Mouse (Mus musculus): Measurements from ENCODE around the gene Pde3a. TPM values are rescaled to one million over a fixed set of nuclear protein-coding genes. Genes with fewer than 3 reads are reported as not detected.
A peak's percentile ranks its signal among the peaks of the same experiment; 100 is the strongest.

The Pde3a gene
- total and polyA plus RNA-seq, 2 experiments from 2014 or later = 1.2 to 4.9 TPM

DNA sequence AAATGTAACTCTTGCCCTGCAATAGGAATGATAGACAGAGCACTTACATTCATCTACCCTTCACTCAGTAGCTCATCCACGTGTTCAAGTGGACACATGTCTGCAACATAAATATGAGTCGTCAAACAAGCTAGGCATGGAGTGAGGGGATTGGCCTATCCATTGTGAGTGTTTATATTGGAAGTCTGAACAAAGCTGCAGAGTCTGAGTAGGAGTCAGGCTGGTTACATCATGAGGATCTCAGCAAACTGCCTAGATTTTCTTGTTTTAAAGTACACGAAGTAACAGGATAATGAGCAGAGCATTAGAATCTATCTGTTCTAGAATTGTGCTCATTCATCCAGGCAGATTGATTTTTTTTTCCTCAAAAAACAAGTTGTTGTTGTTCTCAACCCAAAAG is 252.1 kb downstream of the Pde3a start:
- Histone ChIP-seq H3K27ac (ENCODE audit: low read depth, low read length) (no peak overlapping the region), H3K4me1 (ENCODE audit: insufficient read depth) (no peaks in the 10 kb centered on the region), H3K9ac (no peak overlapping the region), H3K4me3 (ENCODE audit: low read depth, low read length) (no peak overlapping the region), H3K36me3 (ENCODE audit: insufficient read depth) (no peaks in the 10 kb centered on the region), H3K9me3 (ENCODE audit: low read length) (no peaks in the 10 kb centered on the region), H3K4me2 (ENCODE audit: low read depth) (no peak overlapping the region), H3K27me3 (ENCODE audit: insufficient read depth, low read length) (no peaks in the 10 kb centered on the region)
- no peak for TF ChIP-seq CTCF (IDR thresholded peaks at IDR 0.05; ENCODE audit: low read depth)
- no peak for ATAC-seq
- WGBS = 75% methylated on average over 3 of the region's 3 CpGs
- no peak for DNase-seq

DNA sequence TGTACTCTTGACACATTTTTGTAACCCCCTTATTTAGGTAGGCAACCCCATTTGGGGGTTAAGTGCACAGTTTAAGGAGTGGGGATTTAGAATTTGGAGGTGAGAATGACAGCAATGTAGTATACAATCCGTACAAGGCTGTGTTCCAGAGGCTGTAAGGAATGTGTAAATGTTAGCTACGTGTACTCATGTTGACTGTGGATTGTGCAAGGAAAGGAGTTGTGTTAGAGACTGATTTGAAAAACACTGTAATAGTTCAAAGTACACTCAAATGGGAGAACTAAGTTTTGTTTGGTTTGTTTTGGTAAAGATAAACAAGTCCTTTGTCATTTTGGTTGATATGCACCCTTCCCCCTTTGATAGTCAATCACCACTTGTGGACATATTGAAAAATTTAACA is 273.5 kb downstream of the Pde3a start:
- Histone ChIP-seq H3K9ac (no peak overlapping the region), H3K4me3 (ENCODE audit: low read depth, low read length) (no peak overlapping the region), H3K36me3 (ENCODE audit: insufficient read depth) (no peaks in the 10 kb centered on the region), H3K9me3 (ENCODE audit: low read length) (no peaks in the 10 kb centered on the region), H3K27ac (ENCODE audit: low read depth, low read length) (no peak overlapping the region), H3K4me1 (ENCODE audit: insufficient read depth) (no peaks in the 10 kb centered on the region), H3K4me2 (ENCODE audit: low read depth) (no peak overlapping the region), H3K27me3 (ENCODE audit: insufficient read depth, low read length) (no peaks in the 10 kb centered on the region)
- DNase-seq = no peak
- ATAC-seq = no peak
- TF ChIP-seq CTCF (IDR thresholded peaks at IDR 0.05; ENCODE audit: low read depth) = no peak
- WGBS = 90% methylated on average over 2 of the region's 2 CpGs

DNA sequence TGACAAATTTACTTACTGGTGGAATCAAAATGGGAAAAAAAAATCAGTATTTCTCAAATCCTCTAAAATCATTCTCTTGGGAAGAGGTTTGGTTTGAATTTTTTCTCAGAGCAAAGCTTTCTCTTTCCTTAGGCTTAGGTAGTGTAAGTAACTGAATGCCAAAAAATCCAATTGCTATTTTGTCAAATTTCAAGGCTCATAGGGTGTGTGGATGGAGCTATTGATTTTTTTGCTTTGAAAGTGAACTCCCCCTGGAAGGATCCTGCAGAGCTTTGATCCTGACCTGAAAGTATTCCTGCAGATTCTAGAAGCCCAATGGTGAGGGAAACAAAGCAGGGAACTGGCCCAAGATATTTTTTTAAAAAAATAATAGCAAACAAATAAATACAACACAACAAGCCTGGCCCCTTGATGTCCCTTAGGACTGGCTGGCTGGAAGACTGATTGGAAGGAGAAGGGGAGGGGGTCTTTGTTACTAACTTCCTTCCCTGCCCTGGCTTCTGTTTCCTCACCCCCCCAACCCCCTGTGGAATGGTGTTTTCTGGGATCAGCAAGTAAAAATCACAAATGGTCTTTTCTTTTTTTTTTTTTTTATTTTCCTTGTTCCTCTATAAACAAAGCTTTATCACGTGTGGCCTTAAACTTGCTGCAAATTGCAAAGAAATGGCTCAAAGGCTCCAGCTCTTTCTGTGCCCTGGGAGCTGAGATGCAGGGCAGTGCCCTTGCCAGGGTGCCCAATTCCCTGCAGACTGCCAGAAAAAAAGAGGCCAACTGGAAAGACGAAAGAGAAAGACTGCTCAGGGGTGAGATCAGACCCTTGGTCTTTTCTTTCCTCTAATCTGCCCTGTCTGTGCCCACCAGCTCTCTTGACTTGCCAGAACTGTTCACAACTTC is 274.9 kb downstream of the Pde3a start, which contains the start of gene Slco1c1:
Slco1c1 (plus strand) TSS at position 622 of the 894 bp plus-strand sequence.
- Histone ChIP-seq H3K27me3 (ENCODE audit: insufficient read depth, low read length) (no peaks in the 10 kb centered on the region), H3K9me3 (ENCODE audit: low read length) (no peaks in the 10 kb centered on the region), H3K4me2 (ENCODE audit: low read depth) (peak within 1 kb of the TSS; percentile 5; the same call in 1 of the 2 replicates), H3K27ac (ENCODE audit: low read depth, low read length) (0 out of 2 replicates have a peak within 1 kb of the TSS, but pooled peaks have one; percentile 11), H3K9ac (no peak within 1 kb of the TSS), H3K4me3 (ENCODE audit: low read depth, low read length) (no peak within 1 kb of the TSS), H3K4me1 (ENCODE audit: insufficient read depth) (no peaks in the 10 kb centered on the region), H3K36me3 (ENCODE audit: insufficient read depth) (no peaks in the 10 kb centered on the region)
- no peak for DNase-seq
- 38% methylated on average over 2 of the region's 2 CpGs for WGBS
- ATAC-seq = peak; percentile 58
- TF ChIP-seq CTCF (IDR thresholded peaks at IDR 0.05; ENCODE audit: low read depth) = no peak

DNA sequence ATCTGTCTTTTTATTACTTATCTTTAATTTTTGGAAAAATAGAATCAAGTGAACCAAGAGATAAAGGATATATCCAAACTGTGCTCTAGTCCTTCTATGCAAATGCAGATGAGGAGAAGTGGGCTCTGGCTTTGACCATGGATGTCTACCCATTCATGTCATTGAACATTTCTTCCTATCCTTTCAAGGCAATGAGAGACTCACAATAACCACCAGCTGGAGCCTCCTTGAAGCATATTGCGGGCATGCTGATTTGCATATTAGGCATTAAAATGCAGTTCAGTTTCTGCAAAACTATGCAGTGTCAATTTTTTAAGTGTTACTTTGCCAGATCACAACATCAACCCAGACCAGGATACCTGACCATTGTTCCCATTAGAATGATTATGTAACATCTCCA is 276.7 kb downstream of the Pde3a start:
- Histone ChIP-seq H3K9me3 (ENCODE audit: low read length) (no peaks in the 10 kb centered on the region), H3K4me1 (ENCODE audit: insufficient read depth) (no peaks in the 10 kb centered on the region), H3K36me3 (ENCODE audit: insufficient read depth) (no peaks in the 10 kb centered on the region), H3K4me3 (ENCODE audit: low read depth, low read length) (no peak overlapping the region), H3K4me2 (ENCODE audit: low read depth) (peak overlapping the region; percentile 10; the same call in 1 of the 2 replicates), H3K27me3 (ENCODE audit: insufficient read depth, low read length) (no peaks in the 10 kb centered on the region), H3K9ac (no peak overlapping the region), H3K27ac (ENCODE audit: low read depth, low read length) (no peak overlapping the region)
- peak; percentile 47 for DNase-seq
- TF ChIP-seq CTCF (IDR thresholded peaks at IDR 0.05; ENCODE audit: low read depth) = no peak
- no peak for ATAC-seq
- 24% methylated on average over 1 of the region's 1 CpGs for WGBS

DNA sequence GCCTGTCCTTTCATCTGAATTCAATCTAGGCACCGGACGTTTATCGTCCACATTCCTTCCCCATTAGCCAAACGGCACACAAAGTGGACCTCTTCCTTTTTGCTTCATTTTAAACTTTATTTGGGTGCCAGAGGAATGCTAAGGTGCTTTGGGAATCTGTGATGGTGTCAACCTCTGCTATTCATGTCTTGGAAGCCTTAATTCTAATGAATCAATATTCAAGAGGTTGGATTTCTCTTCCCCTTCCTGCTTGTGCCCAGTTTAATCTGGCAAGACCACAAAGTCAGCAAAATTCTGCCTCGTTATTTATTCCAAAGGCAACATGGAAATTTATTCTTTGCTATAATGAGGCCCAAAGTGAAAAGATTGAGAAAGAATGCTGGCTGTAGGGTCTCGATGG is 281.8 kb downstream of the Pde3a start:
- Histone ChIP-seq H3K36me3 (ENCODE audit: insufficient read depth) (no peaks in the 10 kb centered on the region), H3K4me3 (ENCODE audit: low read depth, low read length) (no peak overlapping the region), H3K27ac (ENCODE audit: low read depth, low read length) (no peak overlapping the region), H3K9ac (no peak overlapping the region), H3K4me2 (ENCODE audit: low read depth) (no peak overlapping the region), H3K4me1 (ENCODE audit: insufficient read depth) (no peaks in the 10 kb centered on the region), H3K27me3 (ENCODE audit: insufficient read depth, low read length) (no peaks in the 10 kb centered on the region), H3K9me3 (ENCODE audit: low read length) (no peaks in the 10 kb centered on the region)
- no peak for ATAC-seq
- 22% methylated on average over 6 of the region's 6 CpGs for WGBS
- DNase-seq = no peak
- no peak for TF ChIP-seq CTCF (IDR thresholded peaks at IDR 0.05; ENCODE audit: low read depth)

DNA sequence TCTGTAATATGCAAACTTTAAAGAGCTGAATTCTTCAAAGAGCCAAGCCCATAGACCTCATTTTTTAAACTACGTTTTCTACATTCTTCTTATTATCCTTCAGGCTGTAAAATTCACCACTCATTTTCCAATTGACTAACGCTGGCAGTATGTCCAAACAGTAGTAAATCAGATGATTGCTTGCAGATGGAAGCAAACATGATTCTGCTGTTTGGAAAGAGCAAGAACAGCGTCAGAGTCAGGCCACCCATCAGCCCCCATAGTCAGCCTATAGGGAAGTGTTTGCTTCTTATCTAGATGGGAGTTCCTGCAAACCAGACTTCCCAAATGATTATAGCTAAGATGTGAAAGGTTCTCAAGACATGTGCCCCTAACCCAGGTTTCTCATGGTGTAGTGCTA is 288.2 kb downstream of the Pde3a start:
- 77% methylated on average over 3 of the region's 3 CpGs for WGBS
- no peak for TF ChIP-seq CTCF (IDR thresholded peaks at IDR 0.05; ENCODE audit: low read depth)
- Histone ChIP-seq H3K36me3 (ENCODE audit: insufficient read depth) (no peaks in the 10 kb centered on the region), H3K9ac (no peak overlapping the region), H3K27ac (ENCODE audit: low read depth, low read length) (no peak overlapping the region), H3K27me3 (ENCODE audit: insufficient read depth, low read length) (no peaks in the 10 kb centered on the region), H3K4me2 (ENCODE audit: low read depth) (no peak overlapping the region), H3K4me3 (ENCODE audit: low read depth, low read length) (no peak overlapping the region), H3K4me1 (ENCODE audit: insufficient read depth) (no peaks in the 10 kb centered on the region), H3K9me3 (ENCODE audit: low read length) (no peaks in the 10 kb centered on the region)
- DNase-seq = no peak
- ATAC-seq = no peak

DNA sequence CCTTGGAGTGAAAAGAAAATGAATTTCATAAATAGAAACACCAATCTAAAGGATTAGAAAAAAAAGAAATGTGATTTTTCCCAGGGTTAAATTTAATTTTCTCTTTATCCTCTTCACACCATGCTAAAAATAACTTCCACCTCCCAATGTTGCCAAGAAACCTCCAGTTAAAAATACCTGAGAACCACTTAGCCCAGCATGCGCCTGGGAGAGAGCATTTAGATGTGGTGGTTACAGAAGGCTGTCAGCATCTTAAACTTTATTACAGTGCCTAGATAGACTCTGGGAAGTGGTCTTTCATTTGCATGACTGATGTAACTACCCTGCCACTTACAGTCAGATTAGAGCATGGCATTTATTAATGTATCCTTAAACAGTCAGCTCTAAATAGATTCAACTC is 292.1 kb downstream of the Pde3a start:
- H3K9me3 ChIP-seq (ENCODE audit: low read length) = no peaks in the 10 kb centered on the region
- no peak for TF ChIP-seq CTCF (IDR thresholded peaks at IDR 0.05; ENCODE audit: low read depth)
- no peak; the same call in 1 of the 2 replicates for ATAC-seq
- no peaks in the 10 kb centered on the region for H3K36me3 ChIP-seq (ENCODE audit: insufficient read depth)
- H3K27ac ChIP-seq (ENCODE audit: low read depth, low read length) = no peak overlapping the region
- H3K4me2 ChIP-seq (ENCODE audit: low read depth) = no peak overlapping the region
- no peaks in the 10 kb centered on the region for H3K4me1 ChIP-seq (ENCODE audit: insufficient read depth)
- H3K27me3 ChIP-seq (ENCODE audit: insufficient read depth, low read length) = no peaks in the 10 kb centered on the region
- no peak overlapping the region for H3K4me3 ChIP-seq (ENCODE audit: low read depth, low read length)
- DNase-seq = no peak
- 57% methylated on average over 1 of the region's 1 CpGs for WGBS
- no peak overlapping the region for H3K9ac ChIP-seq
